Mouse (Mus musculus): ENCODE results near the gene Slk.
"Not testable (repeated sequence)": the region's sequence is repeated elsewhere in the genome, so short reads cannot be mapped to it uniquely, and the experiment has no call there.

Slk gene

GRCm38 (mm10) chr19:47570042-47570441, 9.4 kb upstream of the Slk start:
- DNase-seq (ENCODE audit: low spot score): no peak

GRCm38 (mm10) chr19:47571981-47572380, 7.5 kb upstream of the Slk start:
- DNase-seq (ENCODE audit: low spot score): not testable (repeated sequence)

DNA sequence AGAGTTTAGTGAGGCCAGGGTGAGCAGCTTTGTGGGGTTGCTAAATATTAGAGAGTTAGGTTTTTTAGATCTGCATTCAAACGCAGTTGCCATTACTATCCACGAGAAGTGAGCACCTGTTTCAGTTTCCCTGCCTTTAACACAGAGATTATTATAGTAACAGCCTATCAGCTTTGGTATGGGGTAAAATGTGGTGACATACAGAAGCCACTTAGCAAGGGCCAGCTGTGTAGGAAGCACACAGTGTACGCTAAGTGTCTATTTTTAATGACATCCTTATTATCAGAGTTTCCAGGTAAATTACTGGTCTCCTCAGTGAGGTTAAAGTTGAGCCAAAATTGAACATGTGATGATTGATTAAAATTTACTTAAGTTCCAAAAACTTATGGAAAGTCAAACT, 5.8 kb upstream of the Slk start:
- no peak for DNase-seq (ENCODE audit: low spot score)

- no peak for DNase-seq (ENCODE audit: low spot score)
These were observed 775 bp upstream of the Slk start for GRCm38 (mm10) chr19:47578581-47579224.

DNA sequence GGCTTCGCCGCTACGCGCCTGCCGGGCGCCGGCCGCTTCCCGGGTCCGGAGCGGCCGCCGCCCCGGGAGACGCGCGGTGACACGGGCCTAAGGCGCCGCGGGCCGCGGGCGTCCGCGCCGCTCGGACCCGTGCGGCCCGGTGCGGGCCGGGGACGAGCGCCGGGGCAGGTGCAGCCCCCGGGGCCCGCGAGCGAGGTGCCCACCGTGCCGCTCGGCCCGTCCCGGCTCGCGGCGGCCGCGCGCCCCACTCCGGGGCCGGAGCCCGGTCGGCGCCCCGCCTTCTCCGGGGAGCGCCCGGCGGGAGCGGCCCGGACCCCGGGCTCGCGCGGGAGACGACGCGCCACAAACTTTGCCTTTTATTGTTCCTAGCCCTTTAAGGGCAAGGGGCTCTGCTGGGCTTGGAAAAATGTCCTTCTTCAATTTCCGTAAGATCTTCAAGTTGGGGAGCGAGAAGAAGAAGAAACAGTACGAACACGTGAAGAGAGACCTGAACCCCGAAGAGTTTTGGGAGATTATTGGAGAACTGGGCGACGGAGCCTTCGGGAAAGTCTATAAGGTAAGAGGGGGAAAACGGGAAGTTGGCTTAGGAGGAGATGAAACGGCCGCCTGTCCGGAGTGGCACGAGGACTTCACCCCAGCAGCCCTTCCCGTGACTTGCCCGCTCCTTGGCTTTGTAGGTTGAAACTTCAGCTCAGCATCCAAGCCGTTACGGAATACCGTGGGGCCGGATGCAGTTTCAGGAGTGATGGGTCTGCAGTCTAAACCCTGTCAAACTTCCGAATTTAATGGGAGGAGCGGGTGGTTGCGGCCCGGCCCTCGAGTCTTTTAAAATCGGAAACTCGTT, 532 bp downstream of the Slk start:
- no peak for DNase-seq (ENCODE audit: low spot score)

GRCm38 (mm10) chr19:47585772-47586171, 6.3 kb downstream of the Slk start:
- DNase-seq (ENCODE audit: low spot score): no peak

DNA sequence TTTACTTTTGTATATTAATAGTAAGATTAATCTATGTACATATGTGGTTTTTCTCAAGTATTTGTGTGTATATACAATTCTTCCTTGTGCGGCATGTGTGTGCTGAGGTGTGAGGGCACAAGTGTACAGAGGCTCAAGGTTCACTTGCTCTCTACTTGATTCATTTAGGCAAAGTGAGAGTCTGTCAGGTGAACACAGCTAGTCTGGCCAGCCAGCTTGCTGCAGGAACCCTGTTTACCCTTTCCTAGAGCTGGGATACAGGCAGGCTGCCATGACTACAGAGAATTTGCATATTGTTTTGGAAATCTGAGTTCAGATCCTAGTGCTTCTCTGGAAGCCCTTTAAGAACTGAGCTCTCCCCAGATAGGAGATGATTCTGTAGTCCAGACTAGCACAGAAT, 7.5 kb downstream of the Slk start:
- DNase-seq (ENCODE audit: low spot score): no peak

DNA sequence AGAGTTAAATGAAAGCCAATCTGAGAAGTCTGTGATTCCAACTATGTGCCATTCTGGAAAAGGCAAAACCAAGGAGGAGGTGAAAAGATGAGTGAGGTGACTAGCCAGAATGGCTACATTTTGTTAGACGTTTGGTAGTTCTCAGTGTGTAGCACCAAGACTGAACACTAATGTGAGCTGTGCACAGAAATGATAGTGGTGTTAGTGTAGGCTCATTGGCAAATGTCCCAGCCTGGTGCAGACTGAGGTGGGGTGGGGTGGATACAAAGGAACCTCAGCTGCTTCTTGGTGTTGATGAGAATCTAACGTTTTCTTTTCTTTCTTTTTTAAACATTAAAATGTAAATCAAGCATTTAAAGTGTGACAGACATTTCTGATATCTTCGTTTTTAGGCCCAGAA, 29.0 kb downstream of the Slk start:
- DNase-seq (ENCODE audit: low spot score): no peak

DNA sequence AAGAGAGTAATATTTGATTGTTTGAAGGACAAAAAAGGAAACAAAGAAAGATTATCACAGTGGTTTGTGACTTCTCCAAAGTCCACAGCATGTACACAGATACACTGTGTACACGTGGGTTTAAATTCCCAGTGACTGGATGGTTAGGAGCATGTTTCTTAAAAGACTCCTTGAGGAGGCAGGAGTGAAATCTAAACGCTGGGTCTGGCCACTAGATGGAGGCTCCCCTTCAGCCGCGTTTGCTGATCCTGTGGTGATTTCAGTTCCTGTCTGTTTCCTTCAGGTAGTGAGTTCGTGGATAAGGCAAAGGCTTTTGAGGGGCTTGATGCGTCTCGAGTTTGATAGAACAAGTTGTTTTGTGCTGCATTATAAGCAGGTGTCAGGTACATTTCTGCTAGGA, 34.0 kb downstream of the Slk start:
- no peak for DNase-seq (ENCODE audit: low spot score)

GRCm38 (mm10) chr19:47621478-47621877, 42.0 kb downstream of the Slk start:
- no peak for DNase-seq (ENCODE audit: low spot score)

GRCm38 (mm10) chr19:47624940-47625711, 45.6 kb downstream of the Slk start:
- DNase-seq (ENCODE audit: low spot score): no peak

DNA sequence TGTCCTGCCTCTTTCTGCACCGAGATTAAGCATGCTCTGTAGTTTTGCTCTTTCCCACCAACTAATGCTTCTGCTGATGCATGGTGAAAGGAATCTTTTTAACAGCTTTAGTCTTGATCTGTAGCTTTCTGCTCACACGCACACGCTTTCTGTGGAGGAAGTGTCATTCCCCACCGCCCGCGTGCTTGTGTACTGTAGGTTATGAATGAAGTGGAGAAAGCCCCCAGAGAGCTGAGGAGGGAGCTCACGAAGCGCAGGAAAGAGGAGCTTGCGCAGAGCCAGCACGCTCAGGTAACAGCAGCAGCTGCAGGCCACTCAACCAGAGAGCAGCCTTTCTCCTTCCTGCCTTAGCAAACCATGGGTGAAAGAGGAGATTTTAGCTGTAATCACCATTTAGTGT, 48.0 kb downstream of the Slk start:
- DNase-seq (ENCODE audit: low spot score): no peak

DNA sequence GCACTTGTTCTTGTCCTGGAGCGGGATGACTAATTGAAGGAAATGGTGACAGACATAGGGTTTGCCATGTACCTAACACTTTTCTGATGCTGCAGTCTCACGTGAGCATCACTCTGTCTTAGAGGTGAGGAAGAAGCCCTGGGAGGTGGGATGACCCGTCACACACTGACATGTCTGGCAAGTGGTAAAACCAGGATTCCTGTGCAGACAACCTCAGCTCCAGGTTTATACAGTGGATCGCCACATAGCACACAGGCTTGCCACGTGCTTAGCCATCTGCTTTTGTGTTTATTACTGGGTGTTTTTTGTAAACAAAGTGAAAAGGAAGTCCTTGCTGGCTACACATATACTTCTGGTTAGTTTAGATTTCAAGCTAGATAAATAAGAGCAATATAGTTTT, 49.6 kb downstream of the Slk start:
- DNase-seq (ENCODE audit: low spot score): no peak

- DNase-seq (ENCODE audit: low spot score): no peak
These were observed 50.9 kb downstream of the Slk start for GRCm38 (mm10) chr19:47630381-47630780.

DNA sequence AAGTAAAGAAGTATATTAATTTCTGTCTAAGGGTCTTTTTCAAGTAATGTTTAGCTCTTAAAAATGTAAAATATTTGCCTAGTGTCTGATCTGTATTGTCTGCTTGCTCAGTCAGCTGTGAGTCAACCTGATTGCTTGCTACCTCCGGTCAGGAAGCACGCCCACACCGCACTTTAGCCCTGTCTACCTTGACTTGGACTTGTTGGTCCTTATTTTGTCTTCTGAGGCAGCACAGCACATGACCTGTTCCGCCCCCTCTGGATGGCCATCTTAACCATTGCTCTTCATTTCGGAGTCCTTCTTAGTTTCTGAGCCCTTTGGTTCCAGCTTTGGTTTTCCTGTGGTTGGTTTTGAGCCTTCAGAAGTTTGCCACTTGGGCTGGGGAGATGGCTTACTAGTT, 52.3 kb downstream of the Slk start:
- DNase-seq (ENCODE audit: low spot score): no peak

DNA sequence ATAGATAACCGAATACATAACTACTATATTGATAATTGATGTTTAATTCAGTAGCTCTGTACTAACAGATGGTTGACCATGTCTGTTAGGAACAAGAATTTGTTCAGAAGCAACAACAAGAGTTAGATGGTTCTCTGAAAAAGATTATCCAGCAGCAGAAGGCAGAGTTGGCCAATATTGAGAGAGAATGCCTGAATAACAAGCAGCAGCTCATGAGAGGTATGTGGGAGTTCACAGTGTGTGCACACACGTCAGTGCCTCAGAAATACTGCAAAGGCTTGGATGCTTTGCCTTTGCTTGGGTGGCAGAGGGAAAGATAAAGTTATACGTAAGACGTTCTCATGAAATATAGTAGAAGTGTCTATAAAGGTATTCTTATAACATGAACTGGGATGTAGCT, 55.9 kb downstream of the Slk start:
- no peak for DNase-seq (ENCODE audit: low spot score)

- no peak for DNase-seq (ENCODE audit: low spot score)
These were observed 64.4 kb downstream of the Slk start for GRCm38 (mm10) chr19:47643910-47644309.

DNA sequence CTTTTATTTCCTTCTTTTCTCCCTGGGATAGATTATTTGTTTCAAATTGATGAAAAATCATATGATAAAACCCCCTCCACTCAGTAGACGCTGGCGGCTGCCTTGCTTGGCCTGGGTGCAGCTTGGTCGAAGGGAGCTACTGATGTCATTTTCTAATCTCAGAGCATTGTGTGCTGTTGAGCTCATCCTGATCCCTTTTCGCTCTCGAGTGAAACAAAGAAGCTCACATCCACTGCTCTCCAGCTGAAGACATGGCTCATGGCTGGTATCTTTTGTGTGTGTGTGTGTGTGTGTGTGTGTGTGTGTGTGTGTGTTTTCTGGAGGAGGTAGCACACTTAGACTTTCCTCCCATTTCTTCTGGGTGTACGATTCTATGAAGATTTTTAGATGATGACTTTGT, 66.1 kb downstream of the Slk start:
- DNase-seq (ENCODE audit: low spot score): peak; percentile 29

DNA sequence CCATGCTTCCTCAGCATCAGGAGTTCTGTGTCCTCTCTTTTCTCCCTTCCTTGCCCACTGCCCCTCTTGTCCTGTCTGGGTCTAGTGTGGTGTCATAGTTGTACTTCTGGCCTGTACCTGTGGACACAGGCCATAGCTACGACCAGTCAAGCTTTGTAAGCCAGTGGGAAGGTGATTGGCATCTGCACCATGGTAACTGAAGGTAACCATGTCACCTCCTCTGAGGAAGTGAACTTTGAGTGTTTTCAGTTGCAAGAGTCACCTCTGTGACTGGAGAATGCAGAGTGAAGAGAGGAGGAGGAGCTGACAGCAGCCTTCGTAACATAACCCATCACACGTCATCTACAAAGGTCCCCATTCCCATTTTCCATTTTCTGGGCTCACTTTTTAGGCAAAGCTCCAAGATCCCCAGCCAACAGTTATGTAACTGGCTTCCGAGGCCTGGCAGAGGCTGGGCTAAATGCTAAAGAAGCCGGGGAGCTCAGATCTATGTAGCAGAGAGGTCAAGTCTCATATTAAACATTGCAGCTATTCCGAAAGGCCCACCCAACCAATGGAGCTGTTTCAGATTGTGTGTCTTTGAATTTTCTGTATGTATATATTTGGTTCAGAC, 67.1 kb downstream of the Slk start:
- DNase-seq (ENCODE audit: low spot score): no peak

GRCm38 (mm10) chr19:47649071-47649470, 69.6 kb downstream of the Slk start:
- no peak for DNase-seq (ENCODE audit: low spot score)

DNA sequence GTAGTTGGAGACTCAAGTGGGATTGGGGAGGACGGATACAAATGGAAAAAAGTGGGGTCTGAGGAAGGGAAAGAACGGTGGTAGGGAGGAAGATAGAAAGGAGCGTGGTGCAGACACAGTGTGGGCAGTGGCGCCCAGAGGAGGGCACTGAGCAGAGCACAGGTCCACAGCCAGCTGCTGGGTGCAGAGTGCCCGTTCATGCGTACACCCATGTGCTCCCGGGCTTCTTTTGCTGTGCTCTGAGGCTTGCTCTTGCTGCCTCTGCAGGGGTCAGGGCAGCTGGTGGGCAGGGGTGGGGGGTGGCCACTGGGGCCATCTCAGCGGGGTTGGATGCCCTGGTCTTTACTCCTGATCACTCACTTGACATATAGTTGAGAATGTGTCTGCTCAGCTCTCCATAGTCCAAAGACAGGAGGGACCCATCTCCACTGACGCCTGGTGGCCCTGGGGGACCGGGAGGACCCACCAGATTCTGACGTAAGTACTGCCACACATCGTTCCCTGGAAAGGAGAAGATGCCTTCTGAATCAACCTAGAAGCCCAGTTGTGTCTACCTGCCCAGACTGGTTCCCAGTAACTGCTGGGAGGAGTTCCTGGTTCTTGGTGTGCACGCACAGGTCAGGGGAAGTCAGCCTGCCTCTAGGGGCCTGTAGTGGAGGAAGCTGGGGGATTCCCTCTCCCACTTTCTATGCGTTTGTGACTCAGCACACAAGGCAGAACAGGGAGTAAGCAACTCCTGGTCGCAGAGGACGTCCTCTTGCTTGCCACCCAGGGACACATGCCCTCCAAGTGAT, 71.1 kb downstream of the Slk start:
- no peak for DNase-seq (ENCODE audit: low spot score)

GRCm38 (mm10) chr19:47651160-47651480, 71.6 kb downstream of the Slk start:
- no peak for DNase-seq (ENCODE audit: low spot score)

All from left cerebral cortex, adult 11 months (tissue).